Mouse (Mus musculus) brain, embryonic 14.5 days (tissue): ENCODE results near the gene Fbxl16. TPM values are rescaled to one million over a fixed set of nuclear protein-coding genes. Genes with fewer than 3 reads are reported as not detected.

Source experiments
- DNase-seq: peaks from one replicate; pipeline ENCODE4 v3.0.0-alpha.2; 2011; ENCODE audit warnings: low read depth
- CTCF ChIP-seq: fragments of 200-500 bp; IDR thresholded peaks from 2 replicates; pipeline ENCODE4 v1.5.1; 2012; ENCODE audit warnings: inconsistent platforms, mild to moderate bottlenecking, moderate library complexity, borderline replicate concordance; ENCODE audit not compliant: insufficient read depth, insufficient read length; ENCODE audit errors: extremely low read depth
- POLR2A ChIP-seq: fragments of 200-500 bp; IDR thresholded peaks from 2 replicates; pipeline ENCODE4 v1.6.1; 2012; ENCODE audit warnings: mild to moderate bottlenecking, inconsistent platforms, borderline replicate concordance; ENCODE audit not compliant: poor library complexity, insufficient read depth, insufficient read length, severe bottlenecking; ENCODE audit errors: extremely low read depth
- polyA plus RNA-seq: library from polyadenylated mRNA; depleted of rRNA; stranded (reverse); fragments of >200 nt; gene quantifications from 2 replicates; pipeline ENCODE4 v1.2.3, GENCODE M21; 2012

Gene Fbxl16
- polyA plus RNA-seq, 1 experiment, result 101 TPM

DNA sequence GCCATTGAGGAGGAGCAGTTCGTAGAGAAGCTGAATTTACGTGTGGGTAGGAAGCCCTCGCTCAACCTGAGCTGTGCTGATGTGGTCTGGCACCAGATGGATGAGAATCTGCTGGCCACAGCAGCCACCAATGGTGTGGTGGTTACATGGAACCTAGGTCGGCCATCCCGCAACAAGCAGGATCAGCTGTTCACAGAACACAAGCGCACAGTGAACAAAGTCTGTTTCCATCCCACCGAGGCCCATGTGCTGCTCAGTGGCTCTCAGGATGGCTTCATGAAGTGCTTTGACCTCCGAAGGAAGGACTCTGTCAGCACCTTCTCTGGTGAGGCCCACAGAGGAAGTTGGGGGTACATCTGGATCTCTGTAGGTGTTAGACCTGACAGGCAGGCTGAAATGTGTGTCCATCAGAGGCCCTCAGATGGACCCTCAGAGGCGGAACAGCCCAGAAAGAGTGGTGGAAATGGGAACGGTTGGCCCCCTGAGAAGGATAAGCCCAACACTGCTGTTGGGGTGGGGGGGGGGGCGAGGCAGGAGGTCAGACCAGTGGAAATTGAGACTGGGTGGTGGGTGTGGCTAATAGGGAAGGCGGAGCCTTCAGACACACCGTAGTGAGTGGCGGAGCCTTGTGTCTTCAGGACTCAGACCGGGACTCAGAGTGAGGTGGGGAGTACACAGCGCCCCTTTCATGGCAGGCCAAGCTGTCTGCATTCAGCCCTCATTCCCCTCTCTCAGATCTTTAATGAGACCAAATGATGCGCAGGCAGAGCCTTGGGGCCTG, 15.7 kb downstream of the Fbxl16 start:
- DNase-seq, result no peak
- no peak for TF ChIP-seq CTCF
- TF ChIP-seq POLR2A, result no peak

DNA sequence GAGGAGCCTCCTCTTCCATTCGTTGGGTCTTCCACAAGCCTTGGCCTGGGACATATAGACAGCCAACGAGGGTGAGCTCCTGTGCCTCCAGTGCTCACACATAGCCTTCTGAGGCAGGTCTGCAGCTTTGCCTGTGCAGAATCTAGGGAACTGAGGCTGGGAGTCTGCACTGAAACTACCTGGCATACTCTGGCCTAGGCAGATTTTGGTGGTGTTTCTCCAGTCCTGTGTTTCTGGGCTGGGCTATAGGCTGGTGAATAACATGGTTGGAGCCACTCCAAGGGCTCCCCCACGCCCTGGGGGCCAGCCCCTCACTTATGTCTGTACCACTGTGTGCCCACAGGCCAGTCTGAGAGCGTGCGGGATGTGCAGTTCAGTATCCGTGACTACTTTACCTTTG, 16.4 kb downstream of the Fbxl16 start:
- no peak for DNase-seq
- TF ChIP-seq POLR2A (no peak), CTCF (no peak)

DNA sequence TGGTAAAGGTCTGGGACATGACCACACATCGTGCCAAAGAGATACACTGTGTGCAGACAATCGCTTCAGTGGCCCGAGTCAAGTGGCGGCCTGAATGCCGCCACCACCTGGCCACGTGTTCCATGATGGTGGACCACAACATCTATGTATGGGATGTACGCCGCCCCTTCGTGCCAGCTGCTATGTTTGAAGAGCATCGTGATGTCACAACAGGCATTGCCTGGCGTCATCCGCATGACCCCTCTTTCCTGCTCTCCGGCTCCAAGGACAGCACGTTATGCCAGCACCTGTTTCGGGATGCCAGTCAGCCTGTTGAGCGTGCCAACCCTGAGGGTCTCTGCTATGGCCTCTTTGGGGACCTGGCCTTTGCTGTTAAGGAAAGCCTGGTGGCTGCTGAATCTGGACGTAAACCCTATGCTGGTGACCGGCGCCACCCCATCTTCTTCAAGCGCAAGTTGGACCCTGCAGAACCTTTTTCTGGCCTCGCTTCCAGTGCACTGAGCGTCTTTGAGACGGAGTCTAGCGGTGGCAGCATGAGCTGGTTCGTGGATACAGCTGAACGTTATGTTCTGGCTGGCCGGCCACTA, 17.2 kb downstream of the Fbxl16 start:
- TF ChIP-seq POLR2A (no peak), CTCF (no peak)
- DNase-seq, result no peak

DNA sequence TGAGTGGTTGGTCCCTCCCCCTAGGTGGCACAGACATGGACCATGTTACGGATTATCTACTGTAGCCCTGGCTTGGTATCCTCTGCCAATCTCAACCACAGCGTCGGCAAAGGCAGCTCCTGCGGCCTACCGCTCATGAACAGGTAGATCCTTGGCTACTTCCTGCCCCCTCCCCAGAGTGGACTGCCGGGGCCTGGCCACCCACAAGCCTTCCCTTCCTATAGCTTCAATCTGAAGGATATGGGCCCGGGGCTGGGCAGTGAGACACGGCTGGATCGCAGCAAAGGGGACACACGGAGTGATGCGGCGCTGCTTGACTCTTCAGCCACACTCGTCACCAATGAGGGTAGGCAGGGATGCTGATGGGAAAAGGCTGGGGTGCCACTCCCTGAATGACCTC, 18.1 kb downstream of the Fbxl16 start:
- no peak for TF ChIP-seq CTCF
- TF ChIP-seq POLR2A, result no peak
- DNase-seq, result no peak

DNA sequence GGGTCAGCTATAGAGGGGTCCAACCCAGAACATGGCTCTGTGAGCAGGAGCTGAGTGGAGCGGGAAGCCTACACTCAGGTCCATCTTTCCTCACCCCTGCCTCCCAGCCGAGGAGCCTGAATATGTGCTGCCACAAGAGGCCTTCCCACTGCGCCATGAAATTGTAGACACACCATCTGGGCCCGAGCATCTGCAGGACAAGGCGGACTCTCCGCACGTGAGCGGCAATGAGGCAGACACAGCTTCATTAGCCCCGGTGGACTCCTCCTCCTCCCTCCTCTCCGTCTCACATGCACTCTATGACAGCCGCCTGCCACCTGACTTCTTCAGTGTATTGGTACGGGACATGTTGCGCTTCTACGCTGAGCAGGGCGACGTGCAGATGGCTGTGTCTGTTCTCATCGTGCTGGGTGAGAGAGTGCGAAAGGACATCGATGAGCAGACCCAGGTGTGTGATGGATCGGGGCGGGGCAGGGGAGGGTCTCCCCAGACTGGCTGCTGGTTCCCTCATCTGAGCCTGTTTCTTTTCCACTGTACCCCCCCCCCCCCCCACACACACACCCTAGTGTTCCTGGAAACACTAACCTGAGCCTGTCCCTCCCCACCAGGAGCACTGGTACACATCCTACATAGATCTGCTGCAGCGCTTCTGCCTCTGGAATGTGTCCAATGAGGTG, 18.8 kb downstream of the Fbxl16 start:
- TF ChIP-seq CTCF (no peak), POLR2A (no peak)

DNA sequence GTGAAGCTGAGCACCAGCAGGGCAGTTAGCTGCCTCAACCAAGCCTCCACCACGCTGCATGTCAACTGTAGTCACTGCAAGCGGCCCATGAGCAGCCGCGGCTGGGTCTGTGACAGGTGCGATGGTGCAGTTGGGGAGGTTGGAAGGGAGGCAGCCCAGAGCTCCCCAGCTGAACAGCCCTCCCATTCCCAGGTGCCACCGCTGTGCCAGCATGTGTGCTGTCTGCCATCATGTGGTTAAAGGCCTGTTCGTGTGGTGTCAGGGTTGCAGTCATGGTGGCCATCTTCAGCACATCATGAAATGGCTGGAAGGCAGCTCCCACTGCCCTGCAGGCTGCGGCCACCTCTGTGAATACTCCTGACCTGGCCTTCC, 19.3 kb downstream of the Fbxl16 start:
- TF ChIP-seq POLR2A (no peak), CTCF (no peak)
- no peak for DNase-seq

More for the DNA sequence above, 18.8 kb downstream of the Fbxl16 start:
- no peak for DNase-seq

DNA sequence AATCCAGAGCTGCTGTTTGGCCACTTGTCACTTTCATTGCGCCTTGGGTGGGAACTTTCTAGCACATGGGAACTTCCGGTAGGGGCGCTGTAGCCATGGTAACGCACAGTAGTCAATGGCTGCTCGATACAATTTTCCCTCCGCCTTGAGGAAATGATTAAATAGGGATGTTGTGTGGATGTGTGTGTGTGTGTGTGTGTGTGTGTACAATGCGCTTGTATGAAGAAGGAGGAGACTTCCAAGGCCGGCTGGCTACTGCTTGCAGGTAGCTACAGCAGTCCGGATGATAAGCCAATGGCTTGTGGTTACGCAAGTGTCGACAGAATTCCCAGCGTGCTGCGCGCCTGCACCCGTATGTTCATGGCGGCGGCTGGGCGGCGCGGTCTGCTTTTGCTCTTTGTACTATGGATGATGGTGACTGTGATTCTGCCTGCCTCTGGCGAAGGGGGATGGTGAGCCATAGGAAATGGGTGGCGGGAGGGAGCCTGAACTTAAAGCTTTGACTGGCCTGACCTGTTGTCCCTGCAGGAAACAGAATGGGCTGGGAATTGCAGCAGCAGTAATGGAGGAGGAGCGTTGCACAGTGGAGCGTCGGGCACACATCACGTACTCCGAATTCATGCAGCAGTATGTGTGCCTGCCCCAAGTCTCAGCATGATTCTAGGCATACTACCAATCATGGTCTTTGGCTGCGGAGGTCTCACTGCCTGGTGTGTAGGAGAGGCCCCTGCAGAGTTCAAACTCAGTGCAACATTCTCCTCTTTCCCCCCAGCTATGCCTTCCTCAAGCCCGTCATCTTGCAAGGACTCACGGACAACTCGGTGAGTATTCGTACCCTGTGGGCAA, 20.1 kb downstream of the Fbxl16 start, which contains the start of gene Jmjd8:
Gene Jmjd8 (plus strand): TSS at position 156 of the 846 bp plus-strand sequence.
- TF ChIP-seq POLR2A, result peak; percentile 54; the same call in 1 of the 2 replicates
- TF ChIP-seq CTCF, result peak; percentile 65; the same call in 1 of the 2 replicates
- DNase-seq, result peak; percentile 96

DNA sequence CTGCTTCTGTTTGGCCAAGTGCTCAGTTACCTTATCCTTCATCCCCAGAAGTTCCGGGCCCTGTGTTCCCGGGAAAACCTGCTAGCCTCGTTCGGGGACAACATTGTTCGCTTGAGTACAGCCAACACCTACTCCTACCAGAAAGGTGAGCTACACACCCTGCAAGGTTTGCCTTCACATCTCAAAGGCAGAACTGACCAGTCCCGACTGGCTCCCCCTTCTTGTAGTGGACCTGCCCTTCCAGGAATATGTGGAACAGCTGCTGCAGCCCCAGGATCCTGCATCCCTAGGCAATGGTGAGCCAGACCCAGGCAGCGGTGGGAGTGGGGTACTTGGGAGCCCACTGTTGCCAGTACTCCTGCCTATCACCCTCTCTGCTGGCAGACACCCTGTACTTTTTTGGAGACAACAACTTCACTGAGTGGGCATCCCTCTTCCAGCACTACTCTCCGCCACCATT, 20.7 kb downstream of the Fbxl16 start:
- TF ChIP-seq POLR2A (no peak), CTCF (no peak)
- no peak for DNase-seq

DNA sequence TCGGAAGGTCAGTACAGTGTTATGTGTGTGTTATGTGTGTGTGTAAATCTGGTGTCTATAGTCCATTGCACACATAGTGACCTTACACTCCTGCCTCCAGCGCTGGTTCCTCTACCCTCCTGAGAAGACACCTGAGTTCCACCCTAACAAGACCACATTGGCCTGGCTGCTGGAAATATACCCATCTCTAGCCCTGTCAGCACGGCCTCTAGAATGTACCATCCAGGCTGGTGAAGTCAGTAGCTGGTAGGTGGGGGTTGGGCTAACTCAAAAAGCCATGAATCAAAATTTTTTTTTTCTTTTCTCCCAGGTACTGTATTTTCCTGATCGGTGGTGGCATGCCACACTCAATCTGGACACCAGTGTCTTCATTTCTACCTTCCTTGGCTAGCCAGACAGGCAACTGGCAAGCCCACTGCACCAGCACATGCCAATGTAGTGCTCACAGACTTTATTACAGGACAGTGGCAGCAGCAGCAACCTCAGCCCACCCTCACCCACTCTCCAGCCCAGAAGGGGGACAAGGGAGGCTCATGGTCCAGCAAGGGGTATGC, 21.4 kb downstream of the Fbxl16 start:
- no peak for TF ChIP-seq POLR2A
- no peak for TF ChIP-seq CTCF

DNA sequence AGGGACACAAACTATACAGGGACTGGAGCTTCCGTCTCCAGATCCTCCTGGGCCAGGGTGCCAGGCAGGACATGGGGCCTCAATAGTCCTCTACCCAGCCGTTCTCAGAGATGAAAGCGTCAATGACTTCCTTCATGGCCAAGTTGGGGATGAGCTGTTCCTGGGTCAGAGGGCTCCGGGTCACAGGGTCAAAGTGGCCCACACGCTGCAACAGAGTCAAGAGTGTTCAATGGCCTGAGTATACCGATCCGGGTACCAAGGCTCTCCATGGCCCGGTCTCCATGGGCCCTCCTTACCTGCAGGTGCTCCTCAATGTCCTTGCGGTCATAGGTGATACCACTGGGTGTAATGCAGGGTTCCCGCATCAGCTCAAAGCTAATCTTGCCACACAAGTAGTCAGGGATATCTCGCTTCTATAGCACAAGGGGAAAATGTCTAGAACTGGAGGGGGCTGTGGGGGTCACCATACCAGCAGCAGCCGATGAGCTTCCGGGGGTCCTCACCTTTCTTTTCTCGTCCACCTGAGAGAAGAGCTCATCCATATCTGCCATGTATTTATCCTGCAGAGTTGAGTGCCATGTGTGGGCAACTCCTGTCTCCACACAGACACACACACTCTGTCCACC, 22.0 kb downstream of the Fbxl16 start:
- TF ChIP-seq POLR2A (no peak), CTCF (no peak)
- no peak for DNase-seq

More for the DNA sequence above, 21.4 kb downstream of the Fbxl16 start:
- DNase-seq, result no peak
